8 mouse cellular contexts compared by ENCODE assay signal in genomic region chr12:116262555-116263341, GRCm38 (mm10). TPM values are rescaled to one million over a fixed set of nuclear protein-coding genes. Genes with fewer than 3 reads are reported as not detected.
DNase-seq lines count a peak whose midpoint lies in the region; ATAC-seq and TF ChIP-seq lines count a peak whose summit lies in the region.

TSS of gene Wdr60 (minus strand) at chr12:116263022.

- H3K4me2 ChIP-seq in heart, embryonic 11.5 days: peak within 1 kb of the TSS; percentile 78
- peak within 1 kb of the TSS; percentile 74 for H3K4me2 ChIP-seq in kidney, embryonic 15.5 days

- H3K9ac ChIP-seq in heart, embryonic 11.5 days (ENCODE audit: low read depth, low read length): peak within 1 kb of the TSS; percentile 69
- H3K9ac ChIP-seq in kidney, embryonic 15.5 days: peak within 1 kb of the TSS; percentile 76

- H3K9me3 ChIP-seq in heart, embryonic 11.5 days (replicated peaks; ENCODE audit: control insufficient read depth, low read length): no peaks in the 10 kb centered on the region
- no peaks in the 10 kb centered on the region for H3K9me3 ChIP-seq in kidney, embryonic 15.5 days (replicated peaks)

- no peaks in the 10 kb centered on the region for H3K36me3 ChIP-seq in heart, embryonic 11.5 days (ENCODE audit: control insufficient read depth, insufficient read depth, low read length)
- H3K36me3 ChIP-seq in kidney, embryonic 15.5 days: no peaks in the 10 kb centered on the region

- no peak for TF ChIP-seq CTCF in bone marrow, adult 2 months (IDR thresholded peaks at IDR 0.05; ENCODE audit: control insufficient read depth, insufficient read depth, low read length)
- TF ChIP-seq CTCF in embryonic fibroblast, embryonic 13.5 days (IDR thresholded peaks at IDR 0.05; ENCODE audit: borderline replicate concordance, insufficient read depth, low read length): no peak

- peak; percentile 30; the same call in 1 of the 2 replicates for TF ChIP-seq POLR2A in bone marrow, adult 2 months (IDR thresholded peaks at IDR 0.05; ENCODE audit: borderline replicate concordance, control insufficient read depth, low read depth, low read length)
- TF ChIP-seq POLR2A in embryonic fibroblast, embryonic 13.5 days (IDR thresholded peaks at IDR 0.05; ENCODE audit: low read depth, low read length): peak; percentile 86

- peak; percentile 92 for ATAC-seq in heart, embryonic 11.5 days (replicated peaks; ENCODE audit: insufficient number of reproducible peaks, low FRiP score, low TSS enrichment)
- ATAC-seq in kidney, embryonic 15.5 days (replicated peaks; ENCODE audit: low FRiP score): peak; percentile 99

- WGBS in bone marrow, adult 2 months: 4% methylated on average over 47 of the region's 47 CpGs
- WGBS in heart, embryonic 11.5 days (ENCODE audit: insufficient replicate concordance): 4% methylated on average over 47 of the region's 47 CpGs
- 3% methylated on average over 44 of the region's 47 CpGs for WGBS in kidney, embryonic 15.5 days

- 0 out of 2 replicates have a peak within 1 kb of the TSS, but pooled peaks have one; percentile 17 for H3K27ac ChIP-seq in bone marrow, adult 2 months (ENCODE audit: control insufficient read depth, insufficient read depth, low read depth, low read length, poor library complexity)
- no peak within 1 kb of the TSS for H3K27ac ChIP-seq in embryonic fibroblast, embryonic 13.5 days (ENCODE audit: insufficient read depth, low read length)
- H3K27ac ChIP-seq in heart, embryonic 11.5 days (ENCODE audit: low read depth, low read length): no peak within 1 kb of the TSS
- peak within 1 kb of the TSS; percentile 90 for H3K27ac ChIP-seq in kidney, embryonic 15.5 days

- H3K4me1 ChIP-seq in bone marrow, adult 2 months (ENCODE audit: control insufficient read depth, insufficient read depth, low read length): no peaks in the 10 kb centered on the region; the same call in 1 of the 2 replicates
- H3K4me1 ChIP-seq in embryonic fibroblast, embryonic 13.5 days (ENCODE audit: control insufficient read depth, insufficient read depth, low read length): peaks cover 4% of the 10 kb centered on the region
- no peaks in the 10 kb centered on the region for H3K4me1 ChIP-seq in heart, embryonic 11.5 days (ENCODE audit: control insufficient read depth, insufficient read depth, low read length)
- 0 out of 2 replicates have a peak, but pooled peaks cover 2% of the 10 kb centered on the region for H3K4me1 ChIP-seq in kidney, embryonic 15.5 days

- H3K4me3 ChIP-seq in bone marrow, adult 2 months (replicated peaks; ENCODE audit: control insufficient read depth, low read depth, low read length): peak within 1 kb of the TSS; percentile 54
- peak within 1 kb of the TSS; percentile 92 for H3K4me3 ChIP-seq in embryonic fibroblast, embryonic 13.5 days (ENCODE audit: insufficient read depth, low read length)
- peak within 1 kb of the TSS; percentile 52 for H3K4me3 ChIP-seq in heart, embryonic 11.5 days (ENCODE audit: low read depth, low read length)
- peak within 1 kb of the TSS; percentile 84 for H3K4me3 ChIP-seq in kidney, embryonic 15.5 days (replicated peaks)

- peaks cover 11% of the 10 kb centered on the region for H3K27me3 ChIP-seq in heart, embryonic 11.5 days (ENCODE audit: control insufficient read depth, insufficient read depth, low read length)
- no peaks in the 10 kb centered on the region for H3K27me3 ChIP-seq in kidney, embryonic 15.5 days

- DNase-seq in A20 (ENCODE audit: low read depth, low spot score): peak; percentile 90
- DNase-seq in liver: peak; percentile 90
- peak; percentile 29 to 48 for DNase-seq in monocyte, adult 2 months (ENCODE audit: low read depth in 1 of 2, low spot score in 2 of 2)
- peak; percentile 77 to 83 for DNase-seq in spleen, postnatal 14 days (ENCODE audit: low spot score in 2 of 2)

RNA-seq across cellular contexts. Expression of gene Wdr60, which starts in this region (rescaled TPM):
- 5.2 and 6.3 TPM in 2 replicates for polyA plus RNA-seq in bone marrow, adult 2 months (2011; ENCODE audit: insufficient read depth, insufficient read length, low replicate concordance, missing spikeins)
- 12.0 and 13.9 TPM in 2 replicates for polyA plus RNA-seq in embryonic fibroblast, embryonic 13.5 days (2011; ENCODE audit: insufficient read length, low read depth, missing spikeins)
- polyA plus RNA-seq in heart, embryonic 11.5 days (2014; fragmentation: Nextera tagmentation; extraction: Ambion mirVana): 7.3 and 9.3 TPM in 2 replicates
- 19.6 and 20.2 TPM in 2 replicates for polyA plus RNA-seq in kidney, embryonic 15.5 days (2015; fragmentation: Nextera tagmentation; extraction: Ambion mirVana)

Comparison
In these comparisons a context has a peak if more than half of its experiments do, and no peak if none do; other contexts are left out.
1. DNase-seq: peak in every context shown above with its lines; median percentile 90 in A20; 90 in liver; 80 in spleen, postnatal 14 days; 38 in monocyte, adult 2 months.
2. H3K27ac ChIP-seq: peak in bone marrow, adult 2 months (single experiment) and kidney, embryonic 15.5 days (single experiment); none in embryonic fibroblast, embryonic 13.5 days (single experiment) and heart, embryonic 11.5 days (single experiment).
3. Peak in every context shown above with its lines, with median percentiles within 50 percentile points of each other: H3K4me3 ChIP-seq.